Mouse (Mus musculus): Measurements from ENCODE around the gene Chrnb1.

Chrnb1 gene

GRCm38 (mm10) chr11:69795168-69795982, at the start of gene Chrnb1:
Gene Chrnb1 (minus strand): TSS chr11:69795943.
- peak; percentile 97 for DNase-seq (ENCODE audit: low read depth, low spot score)
- Histone ChIP-seq H3K36me3 (ENCODE audit: control insufficient read depth, insufficient read depth, low read length, poor library complexity, severe bottlenecking) (no peaks in the 10 kb centered on the region), H3K27me3 (ENCODE audit: control insufficient read depth, insufficient read depth, low read length, poor library complexity, severe bottlenecking) (no peaks in the 10 kb centered on the region)

- H3K36me3 ChIP-seq (ENCODE audit: control insufficient read depth, insufficient read depth, low read length, poor library complexity, severe bottlenecking): no peaks in the 10 kb centered on the region
- no peak for DNase-seq (ENCODE audit: low read depth, low spot score)
These were observed 43.0 kb upstream of the Chrnb1 start for GRCm38 (mm10) chr11:69838714-69839104.

GRCm38 (mm10) chr11:69837952-69838713, 42.4 kb upstream of the Chrnb1 start, which contains the start of gene Tmem256:
Gene Tmem256 (plus strand): TSS chr11:69838514.
- no peaks in the 10 kb centered on the region for H3K27me3 ChIP-seq (ENCODE audit: control insufficient read depth, insufficient read depth, low read length, poor library complexity, severe bottlenecking)
- H3K36me3 ChIP-seq (ENCODE audit: control insufficient read depth, insufficient read depth, low read length, poor library complexity, severe bottlenecking): no peaks in the 10 kb centered on the region
- peak; percentile 95 for DNase-seq (ENCODE audit: low read depth, low spot score)

More at GRCm38 (mm10) chr11:69838714-69839104, 43.0 kb upstream of the Chrnb1 start:
- no peaks in the 10 kb centered on the region for H3K27me3 ChIP-seq (ENCODE audit: control insufficient read depth, insufficient read depth, low read length, poor library complexity, severe bottlenecking)

GRCm38 (mm10) chr11:69837604-69837951, 41.8 kb upstream of the Chrnb1 start, which contains the start of gene Nlgn2:
Gene Nlgn2 (minus strand): TSS chr11:69837784.
- Histone ChIP-seq H3K36me3 (ENCODE audit: control insufficient read depth, insufficient read depth, low read length, poor library complexity, severe bottlenecking) (no peaks in the 10 kb centered on the region), H3K27me3 (ENCODE audit: control insufficient read depth, insufficient read depth, low read length, poor library complexity, severe bottlenecking) (no peaks in the 10 kb centered on the region)
- DNase-seq (ENCODE audit: low read depth, low spot score): no peak

GRCm38 (mm10) chr11:69836703-69837576, 41.2 kb upstream of the Chrnb1 start:
- H3K27me3 ChIP-seq (ENCODE audit: control insufficient read depth, insufficient read depth, low read length, poor library complexity, severe bottlenecking): no peaks in the 10 kb centered on the region
- peak; percentile 18 for DNase-seq (ENCODE audit: low read depth, low spot score)

GRCm38 (mm10) chr11:69835966-69836335, 40.2 kb upstream of the Chrnb1 start:
- peak; percentile 18 for DNase-seq (ENCODE audit: low read depth, low spot score)
- Histone ChIP-seq H3K36me3 (ENCODE audit: control insufficient read depth, insufficient read depth, low read length, poor library complexity, severe bottlenecking) (no peaks in the 10 kb centered on the region), H3K27me3 (ENCODE audit: control insufficient read depth, insufficient read depth, low read length, poor library complexity, severe bottlenecking) (no peaks in the 10 kb centered on the region)

More at GRCm38 (mm10) chr11:69836703-69837576, 41.2 kb upstream of the Chrnb1 start:
- H3K36me3 ChIP-seq (ENCODE audit: control insufficient read depth, insufficient read depth, low read length, poor library complexity, severe bottlenecking): no peaks in the 10 kb centered on the region

GRCm38 (mm10) chr11:69835326-69835965, 39.7 kb upstream of the Chrnb1 start:
- Histone ChIP-seq H3K27me3 (ENCODE audit: control insufficient read depth, insufficient read depth, low read length, poor library complexity, severe bottlenecking) (no peaks in the 10 kb centered on the region), H3K36me3 (ENCODE audit: control insufficient read depth, insufficient read depth, low read length, poor library complexity, severe bottlenecking) (no peaks in the 10 kb centered on the region)
- no peak for DNase-seq (ENCODE audit: low read depth, low spot score)

- DNase-seq (ENCODE audit: low read depth, low spot score): peak; percentile 67
- Histone ChIP-seq H3K27me3 (ENCODE audit: control insufficient read depth, insufficient read depth, low read length, poor library complexity, severe bottlenecking) (no peaks in the 10 kb centered on the region), H3K36me3 (ENCODE audit: control insufficient read depth, insufficient read depth, low read length, poor library complexity, severe bottlenecking) (no peaks in the 10 kb centered on the region)
These were observed 38.3 kb upstream of the Chrnb1 start for GRCm38 (mm10) chr11:69834001-69834549.

- Histone ChIP-seq H3K36me3 (ENCODE audit: control insufficient read depth, insufficient read depth, low read length, poor library complexity, severe bottlenecking) (no peaks in the 10 kb centered on the region), H3K27me3 (ENCODE audit: control insufficient read depth, insufficient read depth, low read length, poor library complexity, severe bottlenecking) (no peaks in the 10 kb centered on the region)
- no peak for DNase-seq (ENCODE audit: low read depth, low spot score)
These were observed 37.8 kb upstream of the Chrnb1 start for GRCm38 (mm10) chr11:69833554-69833953.

GRCm38 (mm10) chr11:69828832-69829231, 33.1 kb upstream of the Chrnb1 start:
- Histone ChIP-seq H3K36me3 (ENCODE audit: control insufficient read depth, insufficient read depth, low read length, poor library complexity, severe bottlenecking) (no peaks in the 10 kb centered on the region), H3K27me3 (ENCODE audit: control insufficient read depth, insufficient read depth, low read length, poor library complexity, severe bottlenecking) (no peaks in the 10 kb centered on the region)
- no peak for DNase-seq (ENCODE audit: low read depth, low spot score)

- H3K36me3 ChIP-seq (ENCODE audit: control insufficient read depth, insufficient read depth, low read length, poor library complexity, severe bottlenecking): no peaks in the 10 kb centered on the region
- no peaks in the 10 kb centered on the region for H3K27me3 ChIP-seq (ENCODE audit: control insufficient read depth, insufficient read depth, low read length, poor library complexity, severe bottlenecking)
- DNase-seq (ENCODE audit: low read depth, low spot score): no peak
These were observed 27.7 kb upstream of the Chrnb1 start for GRCm38 (mm10) chr11:69823456-69823855.

GRCm38 (mm10) chr11:69822080-69822479, 26.3 kb upstream of the Chrnb1 start, which contains the start of gene Spem1:
Gene Spem1 (minus strand): TSS chr11:69822180.
- Histone ChIP-seq H3K27me3 (ENCODE audit: control insufficient read depth, insufficient read depth, low read length, poor library complexity, severe bottlenecking) (no peaks in the 10 kb centered on the region), H3K36me3 (ENCODE audit: control insufficient read depth, insufficient read depth, low read length, poor library complexity, severe bottlenecking) (no peaks in the 10 kb centered on the region)
- DNase-seq (ENCODE audit: low read depth, low spot score): no peak

- Histone ChIP-seq H3K36me3 (ENCODE audit: control insufficient read depth, insufficient read depth, low read length, poor library complexity, severe bottlenecking) (no peaks in the 10 kb centered on the region), H3K27me3 (ENCODE audit: control insufficient read depth, insufficient read depth, low read length, poor library complexity, severe bottlenecking) (no peaks in the 10 kb centered on the region)
- no peak for DNase-seq (ENCODE audit: low read depth, low spot score)
These were observed 23.1 kb upstream of the Chrnb1 start for GRCm38 (mm10) chr11:69818871-69819270.

- Histone ChIP-seq H3K27me3 (ENCODE audit: control insufficient read depth, insufficient read depth, low read length, poor library complexity, severe bottlenecking) (no peaks in the 10 kb centered on the region), H3K36me3 (ENCODE audit: control insufficient read depth, insufficient read depth, low read length, poor library complexity, severe bottlenecking) (no peaks in the 10 kb centered on the region)
- no peak for DNase-seq (ENCODE audit: low read depth, low spot score)
These were observed 22.6 kb upstream of the Chrnb1 start, which contains the start of gene Spem2 for GRCm38 (mm10) chr11:69818365-69818764. Gene Spem2 (minus strand): TSS chr11:69818465.

All from splenic B cell, adult 2 months (primary cell).